Mouse (Mus musculus) kidney, adult 2 months (tissue): ENCODE data around the gene Mr1.

Experiments
- CTCF ChIP-seq: fragments of 200-500 bp; conservative IDR thresholded peaks from 2 replicates; pipeline ENCODE4 v1.5.1; 2011; ENCODE audit warnings: low read depth, mild to moderate bottlenecking, control low read depth, low read length, moderate library complexity, mixed read lengths; ENCODE audit not compliant: insufficient read depth, insufficient read length
- POLR2A ChIP-seq: fragments of 200-500 bp; IDR thresholded peaks from one replicate; pipeline ENCODE4 v1.6.1; 2011; ENCODE audit warnings: low read depth, low read length, control low read depth

- TF ChIP-seq POLR2A (no peak), CTCF (no peak)
Measured at GRCm38 (mm10) chr1:155146572-155146980, at the start of gene Mr1.
